Mouse (Mus musculus): Measurements from ENCODE around the gene Olfr979. TPM values are rescaled to one million over a fixed set of nuclear protein-coding genes. Genes with fewer than 3 reads are reported as not detected.

The Olfr979 gene
- not detected in 4 replicates for total RNA-seq (2023)

DNA sequence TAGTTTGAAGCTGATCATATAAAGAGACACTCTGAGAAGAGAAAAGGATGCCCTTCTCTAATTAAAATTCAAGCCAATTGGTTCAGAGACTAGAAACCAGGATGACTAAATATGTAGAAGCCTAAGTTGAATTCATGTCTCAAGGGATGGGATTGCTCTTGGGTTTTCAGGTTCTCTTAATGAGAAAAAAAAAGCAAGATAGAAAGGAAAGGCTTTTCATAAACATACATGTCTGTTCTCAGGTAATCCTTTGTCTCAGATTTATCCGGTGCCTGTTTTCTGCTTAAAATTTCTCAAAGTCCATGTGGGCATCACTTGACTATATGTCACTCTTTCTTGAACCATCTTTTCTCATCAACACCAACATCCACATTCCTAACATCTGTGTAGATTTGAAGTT, at the start of gene Olfr979:
Gene Olfr979, minus strand, starts transcription at position 101 of the 400 bp plus-strand sequence.

DNA sequence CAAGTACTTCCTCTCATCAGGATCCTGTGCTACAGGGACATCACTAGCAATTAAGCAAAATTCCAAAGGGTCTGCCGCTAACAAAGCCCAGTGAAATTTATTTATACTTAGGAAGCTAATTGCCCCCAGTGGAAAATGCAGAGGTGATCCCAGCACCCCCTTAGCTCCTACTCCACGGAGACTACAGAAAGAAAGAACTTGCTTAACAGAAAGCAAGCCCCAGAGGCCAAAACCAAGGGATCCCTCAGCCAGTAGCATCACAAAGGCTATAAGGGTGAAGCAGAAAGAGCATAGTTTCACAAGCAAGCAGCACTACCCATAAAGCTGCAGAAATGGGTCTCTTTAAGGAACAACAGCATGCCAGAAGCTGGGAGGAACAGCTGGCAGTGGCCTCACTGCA, 17.9 kb upstream of the Olfr979 start, which contains the start of gene Olfr981:
Gene Olfr981, plus strand, starts transcription at position 301 of the 400 bp plus-strand sequence.

DNA sequence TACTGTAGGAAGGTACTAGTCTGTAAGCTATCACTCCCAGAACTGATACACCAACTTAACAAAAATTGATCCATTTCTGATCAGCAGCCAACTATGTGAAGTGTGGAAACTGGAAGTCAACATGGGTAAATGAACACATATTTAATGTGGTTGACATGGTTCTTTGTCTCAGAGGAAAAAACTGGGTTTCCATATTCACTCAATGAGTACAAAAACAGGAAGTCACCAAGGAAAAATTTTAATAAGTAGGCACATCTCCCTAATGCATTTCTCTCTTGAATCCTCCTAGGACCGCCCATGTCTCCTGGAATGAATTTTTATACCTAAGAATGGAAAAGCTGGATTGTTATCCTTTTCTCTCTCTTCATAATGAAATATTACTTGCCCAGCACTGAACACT, 6.2 kb upstream of the Olfr979 start, which contains the start of gene Olfr980:
Gene Olfr980, minus strand, starts transcription at position 101 of the 400 bp plus-strand sequence.

DNA sequence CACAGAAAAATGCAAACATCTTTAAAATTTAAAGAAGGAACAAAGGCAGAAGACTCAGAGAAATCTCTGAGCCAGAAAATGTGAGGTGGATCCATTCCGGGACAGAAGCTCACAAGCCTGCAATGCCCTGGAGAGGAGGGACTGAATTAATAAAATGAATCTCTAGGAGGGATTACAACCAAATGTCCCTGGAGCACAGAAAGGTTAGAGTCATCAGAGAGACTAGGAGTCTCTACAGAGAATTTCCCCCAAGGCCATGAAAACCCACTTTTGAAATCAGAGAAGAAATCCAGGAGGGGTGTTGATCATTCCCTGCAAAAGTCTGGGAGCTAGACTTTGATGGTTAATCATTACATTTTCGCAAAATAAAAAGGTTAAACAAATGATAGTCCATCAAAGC, 11.5 kb downstream of the Olfr979 start, which contains the start of gene Olfr978:
Gene Olfr978, plus strand, starts transcription at position 301 of the 400 bp plus-strand sequence.

DNA sequence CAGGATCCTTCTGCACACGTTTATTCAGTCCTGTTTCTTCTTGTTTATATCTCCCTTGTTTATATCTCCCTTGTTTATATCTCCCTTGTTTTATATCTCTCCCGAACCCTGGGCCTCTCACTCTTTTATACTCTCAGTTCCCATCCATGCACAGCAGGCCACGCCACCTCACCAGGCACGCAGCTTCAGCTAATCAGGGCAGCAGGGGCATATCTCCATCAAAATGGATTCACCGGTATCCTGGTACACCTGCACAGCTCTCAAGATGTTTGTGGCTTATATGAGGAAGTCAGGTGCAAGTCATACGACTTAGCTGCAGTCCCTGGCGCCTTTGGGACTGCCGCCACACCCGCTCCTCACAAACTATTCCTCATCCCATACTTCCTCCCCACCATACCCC, 42.2 kb downstream of the Olfr979 start, which contains the start of gene Olfr976:
Gene Olfr976, minus strand, starts transcription at position 101 of the 400 bp plus-strand sequence.

DNA sequence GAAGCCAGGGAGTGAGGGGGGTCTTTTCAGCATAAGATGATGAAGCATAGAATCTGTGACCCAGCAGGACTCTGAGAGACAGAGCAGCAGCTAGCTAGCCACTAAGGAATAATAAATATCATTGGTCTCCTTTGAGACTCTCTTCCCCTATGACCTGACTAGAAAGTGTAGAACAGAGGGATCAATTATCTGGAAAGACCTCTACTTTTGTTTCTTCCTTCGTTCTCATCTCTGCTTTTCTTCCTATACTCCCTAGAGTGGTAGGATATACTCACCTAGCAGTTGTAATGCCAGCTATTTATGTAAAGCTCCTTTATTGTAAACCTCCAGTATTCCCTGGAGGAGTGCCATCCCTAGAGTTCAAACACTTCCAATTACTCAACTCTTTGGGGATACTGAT, 51.3 kb downstream of the Olfr979 start, which contains the start of gene Olfr975:
Gene Olfr975, minus strand, starts transcription at position 101 of the 400 bp plus-strand sequence.

Other genes with a start within 250 kb of the Olfr979 start
- gene Olfr968, start 220.2 kb downstream of the Olfr979 start, total RNA-seq (2023), result not detected in 4 replicates
- gene Olfr969, start 212.5 kb downstream of the Olfr979 start, total RNA-seq (2023), result not detected in 4 replicates
- gene Olfr970, start 194.6 kb downstream of the Olfr979 start, total RNA-seq (2023), result not detected in 4 replicates
- gene Olfr971, start 166.6 kb downstream of the Olfr979 start, total RNA-seq (2023), result not detected in 4 replicates
- gene Olfr972, start 137.0 kb downstream of the Olfr979 start, total RNA-seq (2023), result not detected in 4 replicates
- gene Olfr229, start 96.1 kb downstream of the Olfr979 start, total RNA-seq (2023), result not detected in 4 replicates
- gene Olfr974, start 66.0 kb downstream of the Olfr979 start, total RNA-seq (2023), result not detected in 4 replicates
- not detected in 4 replicates for gene Olfr975, start 51.4 kb downstream of the Olfr979 start, total RNA-seq (2023)
- not detected in 4 replicates for gene Olfr976, start 42.3 kb downstream of the Olfr979 start, total RNA-seq (2023)
- gene Olfr978, start 11.4 kb downstream of the Olfr979 start, total RNA-seq (2023), result not detected in 4 replicates
- not detected in 4 replicates for gene Olfr980, start 6.1 kb upstream of the Olfr979 start, total RNA-seq (2023)
- not detected in 4 replicates for gene Olfr981, start 18.0 kb upstream of the Olfr979 start, total RNA-seq (2023)
- not detected in 4 replicates for gene Olfr982, start 70.4 kb upstream of the Olfr979 start, total RNA-seq (2023)
- not detected in 4 replicates for gene Olfr983, start 90.1 kb upstream of the Olfr979 start, total RNA-seq (2023)
- gene Olfr984, start 110.7 kb upstream of the Olfr979 start, total RNA-seq (2023), result not detected in 4 replicates
- not detected in 4 replicates for gene Olfr985, start 126.7 kb upstream of the Olfr979 start, total RNA-seq (2023)
- gene Tmem225, start 144.7 kb upstream of the Olfr979 start, total RNA-seq (2023), result not detected in 4 replicates
- gene Olfr986, start 177.5 kb upstream of the Olfr979 start, total RNA-seq (2023), result not detected in 4 replicates
- gene Zfp202, start 188.9 kb upstream of the Olfr979 start, total RNA-seq (2023), result 2.1 to 2.6 TPM (median 2.4 TPM) in 4 replicates